Mouse (Mus musculus) liver, adult (tissue): Measurements from ENCODE around the gene Htt.

ENCODE experiments used
- GATA4 ChIP-seq: IDR thresholded peaks from 2 replicates; pipeline ENCODE4 v1.6.1; 2014; ENCODE audit warnings: mild to moderate bottlenecking, low read length; ENCODE audit not compliant: insufficient replicate concordance

Htt gene

GRCm38 (mm10) chr5:34761509-34761908 is at the start of gene Htt:
Htt (plus strand) TSS chr5:34761740.
- no peak; the same call in 1 of the 2 replicates for TF ChIP-seq GATA4

- TF ChIP-seq GATA4: no peak
These were observed 46.7 kb upstream of the Htt start for GRCm38 (mm10) chr5:34714816-34715215.

- no peak for TF ChIP-seq GATA4
These were observed 32.4 kb upstream of the Htt start for GRCm38 (mm10) chr5:34729141-34729540.

GRCm38 (mm10) chr5:34730255-34730654 is 31.3 kb upstream of the Htt start:
- no peak for TF ChIP-seq GATA4

GRCm38 (mm10) chr5:34751477-34751876 is 10.1 kb upstream of the Htt start:
- TF ChIP-seq GATA4: no peak

GRCm38 (mm10) chr5:34758762-34759161 is 2.8 kb upstream of the Htt start:
- TF ChIP-seq GATA4: no peak

GRCm38 (mm10) chr5:34760850-34761508 is 561 bp upstream of the Htt start:
- no peak for TF ChIP-seq GATA4

- no peak for TF ChIP-seq GATA4
These were observed 533 bp downstream of the Htt start for GRCm38 (mm10) chr5:34761934-34762611.

- no peak for TF ChIP-seq GATA4
These were observed 10.3 kb downstream of the Htt start for GRCm38 (mm10) chr5:34771818-34772217.

- TF ChIP-seq GATA4: no peak
These were observed 11.2 kb downstream of the Htt start for GRCm38 (mm10) chr5:34772696-34773245.

- TF ChIP-seq GATA4: no peak
These were observed 11.9 kb downstream of the Htt start for GRCm38 (mm10) chr5:34773392-34773791.

- TF ChIP-seq GATA4: no peak
These were observed 23.5 kb downstream of the Htt start for GRCm38 (mm10) chr5:34785027-34785426.

- no peak for TF ChIP-seq GATA4
These were observed 29.6 kb downstream of the Htt start for GRCm38 (mm10) chr5:34791141-34791540.

- no peak for TF ChIP-seq GATA4
These were observed 38.9 kb downstream of the Htt start for GRCm38 (mm10) chr5:34800292-34800953.

- TF ChIP-seq GATA4: no peak
These were observed 44.5 kb downstream of the Htt start for GRCm38 (mm10) chr5:34806038-34806437.
